Mouse (Mus musculus) pancreas, adult 10 weeks (tissue): ENCODE results near the gene Gatad2b. TPM values are rescaled to one million over a fixed set of nuclear protein-coding genes. Genes with fewer than 3 reads are reported as not detected.

Experiments used
- polyA plus RNA-seq: library from polyadenylated mRNA; stranded (reverse); fragments of 350-450 nt; fragmentation: Illumina TruSeq; extraction: RNeasy Lipid Tissue Mini Kit (QIAGEN cat#74804); gene quantifications from one replicate; pipeline ENCODE4 v1.2.3, GENCODE M21; 2015; ENCODE audit warnings: low read depth, low replicate concordance; ENCODE audit not compliant: insufficient read depth

The Gatad2b gene
- 3.5 TPM for polyA plus RNA-seq

DNA sequence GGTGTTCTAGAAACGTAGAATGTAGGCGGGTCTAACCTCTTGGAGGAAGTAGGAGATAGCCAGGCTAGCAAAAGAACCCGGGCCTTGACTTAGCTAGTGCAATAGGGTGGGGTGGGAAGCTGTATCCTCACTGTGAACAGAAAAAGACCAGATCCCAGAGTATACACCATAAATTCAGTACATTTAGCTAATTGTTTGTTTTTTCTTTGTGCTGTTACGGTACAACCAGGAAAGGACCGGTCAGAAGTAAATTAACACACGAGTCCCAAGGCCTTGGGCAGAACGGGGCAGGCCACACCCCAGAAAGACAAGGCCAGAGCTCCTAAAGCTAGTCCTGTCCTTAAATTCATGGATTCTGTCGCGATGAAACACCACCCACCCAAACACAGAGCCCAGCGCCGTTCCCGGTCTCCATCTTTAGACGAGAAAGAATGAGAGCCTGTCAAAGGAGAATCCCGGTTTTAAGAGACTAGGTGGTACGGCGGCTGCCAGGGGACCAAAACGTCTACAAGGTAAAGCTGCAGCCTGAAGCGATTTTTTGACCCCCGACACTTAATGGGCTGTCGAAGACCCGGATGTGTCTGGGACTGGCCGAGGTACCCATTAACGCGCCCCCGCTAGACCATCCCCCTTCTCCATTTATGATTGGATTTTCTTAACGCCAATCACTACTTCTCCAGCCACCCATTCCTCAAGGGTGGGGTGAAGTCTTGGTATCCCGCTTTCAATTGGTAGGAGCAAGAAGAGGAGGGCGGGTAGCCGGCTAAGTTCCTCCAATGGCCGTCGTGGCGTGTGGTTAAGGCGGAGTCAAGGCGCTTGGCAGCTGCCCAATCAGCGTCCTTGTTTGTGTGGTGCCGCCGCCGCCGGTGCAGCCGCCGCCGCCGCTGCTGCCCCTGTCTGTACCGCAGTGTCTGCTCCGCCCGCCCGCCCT lies at the start of gene Gatad2b:
Gene Gatad2b, plus strand, starts transcription at position 834 of the 931 bp plus-strand sequence.

DNA sequence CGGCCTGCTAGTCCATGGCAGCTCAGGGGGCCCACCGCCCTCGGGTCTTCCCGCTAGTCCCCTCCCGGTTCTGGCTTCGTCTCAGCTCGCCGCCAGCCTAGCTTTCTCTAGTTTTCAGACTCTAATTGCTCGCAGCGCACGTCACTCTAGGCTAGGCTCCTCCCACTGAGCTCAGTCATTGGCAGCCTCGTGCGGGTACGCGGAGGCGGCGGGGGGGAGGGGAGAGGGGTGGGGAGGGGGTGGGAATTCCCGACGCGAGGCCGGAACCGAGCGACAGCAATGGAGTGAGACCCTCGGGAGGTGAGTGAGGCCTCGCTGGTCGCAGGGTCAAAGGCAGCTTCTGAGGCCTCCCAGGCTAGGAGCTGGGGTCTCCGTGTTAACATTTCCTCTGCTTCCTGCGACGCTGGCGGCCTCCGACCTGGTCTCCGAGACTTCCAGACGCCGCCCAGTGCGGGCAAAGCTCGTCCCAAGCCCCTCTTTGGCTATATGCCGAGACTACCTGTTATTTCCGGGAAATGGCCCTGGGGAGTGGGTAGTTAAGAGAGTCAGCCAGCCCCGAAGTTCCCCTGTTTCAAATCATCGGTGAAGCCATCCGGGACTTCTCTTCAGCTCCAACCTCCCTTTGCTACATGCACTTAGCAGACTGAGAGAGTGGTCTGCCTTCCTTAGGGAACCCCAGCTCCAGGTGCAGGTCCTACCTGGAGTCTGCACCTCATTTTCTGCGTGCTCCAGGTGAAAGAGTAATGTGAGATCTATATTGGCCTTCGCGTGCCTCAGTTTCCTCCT lies 44.8 kb upstream of the Gatad2b start, which contains the start of gene Slc39a1:
Gene Slc39a1, plus strand, starts transcription at position 213 of the 786 bp plus-strand sequence.

DNA sequence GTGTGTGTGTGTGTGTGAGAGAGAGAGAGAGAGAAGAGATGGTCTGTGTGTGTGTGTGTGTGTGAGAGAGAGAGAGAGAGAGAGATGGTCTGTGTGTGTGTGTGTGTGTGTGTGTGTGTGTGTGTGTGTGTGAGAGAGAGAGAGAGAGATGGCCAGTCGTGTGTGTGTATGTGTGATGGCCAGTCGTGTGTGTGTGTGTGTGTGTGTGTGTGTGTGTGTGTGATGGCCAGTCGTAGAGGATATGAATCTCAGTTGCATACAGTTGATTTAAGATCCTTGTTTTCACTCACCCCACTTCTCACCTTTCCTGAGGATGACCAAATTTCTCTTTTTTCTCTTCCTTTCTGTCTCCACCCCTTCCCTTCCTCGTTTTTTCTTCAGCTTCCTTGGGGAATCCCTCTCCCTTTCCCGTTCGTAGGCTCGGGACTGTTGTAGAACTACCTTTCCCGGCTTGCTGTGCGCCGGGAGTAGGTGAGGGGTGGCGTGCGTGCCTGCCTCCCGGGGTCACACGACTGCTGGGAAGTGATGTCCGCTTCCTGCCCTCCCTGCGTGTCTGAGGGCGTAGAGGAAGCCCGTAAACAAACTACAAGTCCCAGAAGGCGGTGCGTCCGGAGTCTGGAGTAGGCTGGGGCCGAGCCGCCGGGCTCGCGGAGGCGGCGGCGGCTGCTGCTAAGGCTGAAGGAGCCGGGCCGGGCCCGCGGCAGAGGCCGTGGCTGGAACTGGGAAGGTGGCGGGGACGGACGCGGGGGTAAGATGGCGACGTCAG lies 39.1 kb upstream of the Gatad2b start, which contains the start of gene Crtc2:
Gene Crtc2, plus strand, starts transcription at position 511 of the 766 bp plus-strand sequence.

DNA sequence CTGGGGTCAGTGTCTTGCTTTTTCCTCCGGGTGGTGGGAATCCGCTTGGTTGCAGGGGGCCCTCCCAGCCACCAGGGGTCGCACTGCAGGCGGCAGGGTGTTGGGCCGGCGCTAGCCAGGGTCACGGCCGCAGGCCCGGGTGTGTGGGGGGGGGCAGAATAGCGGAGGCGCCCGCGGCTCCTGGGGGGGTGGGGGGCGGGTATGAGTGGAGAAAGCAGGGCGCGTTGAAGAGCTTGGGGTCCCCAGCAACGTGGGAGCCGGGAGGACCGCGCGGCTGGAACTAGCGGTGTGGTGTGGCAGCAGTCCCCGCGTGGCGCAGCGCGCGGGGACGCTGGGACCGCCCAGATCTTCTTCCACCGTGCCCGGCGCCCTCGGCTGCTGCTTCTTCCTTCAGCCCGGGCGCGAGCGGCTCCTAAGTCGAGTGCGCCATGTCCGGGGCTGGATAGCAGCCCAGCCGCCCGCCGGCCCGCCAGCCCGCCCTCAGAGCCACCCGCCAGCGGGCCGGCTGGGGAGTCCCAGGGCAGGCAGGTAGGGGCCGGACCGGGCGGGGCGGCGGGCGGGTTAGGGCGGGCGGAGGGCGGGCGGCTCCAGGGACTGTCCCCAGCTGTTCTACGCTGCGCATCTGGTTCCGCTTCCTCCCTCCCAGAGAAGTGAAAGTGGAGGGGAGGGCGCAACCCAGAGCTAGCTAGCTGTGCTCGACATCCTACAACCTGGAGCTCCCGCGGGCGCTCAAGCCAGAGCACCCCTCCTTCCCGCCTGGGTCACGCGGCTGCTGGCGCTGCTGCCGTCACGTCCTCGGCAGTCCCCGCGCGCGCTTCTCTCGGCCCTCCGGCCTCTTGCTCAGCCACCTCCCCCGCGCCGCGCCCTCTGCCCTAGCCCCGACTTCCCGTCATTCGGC lies 27.7 kb upstream of the Gatad2b start, which contains the start of gene Dennd4b:
Gene Dennd4b, plus strand, starts transcription at position 152 of the 898 bp plus-strand sequence.

DNA sequence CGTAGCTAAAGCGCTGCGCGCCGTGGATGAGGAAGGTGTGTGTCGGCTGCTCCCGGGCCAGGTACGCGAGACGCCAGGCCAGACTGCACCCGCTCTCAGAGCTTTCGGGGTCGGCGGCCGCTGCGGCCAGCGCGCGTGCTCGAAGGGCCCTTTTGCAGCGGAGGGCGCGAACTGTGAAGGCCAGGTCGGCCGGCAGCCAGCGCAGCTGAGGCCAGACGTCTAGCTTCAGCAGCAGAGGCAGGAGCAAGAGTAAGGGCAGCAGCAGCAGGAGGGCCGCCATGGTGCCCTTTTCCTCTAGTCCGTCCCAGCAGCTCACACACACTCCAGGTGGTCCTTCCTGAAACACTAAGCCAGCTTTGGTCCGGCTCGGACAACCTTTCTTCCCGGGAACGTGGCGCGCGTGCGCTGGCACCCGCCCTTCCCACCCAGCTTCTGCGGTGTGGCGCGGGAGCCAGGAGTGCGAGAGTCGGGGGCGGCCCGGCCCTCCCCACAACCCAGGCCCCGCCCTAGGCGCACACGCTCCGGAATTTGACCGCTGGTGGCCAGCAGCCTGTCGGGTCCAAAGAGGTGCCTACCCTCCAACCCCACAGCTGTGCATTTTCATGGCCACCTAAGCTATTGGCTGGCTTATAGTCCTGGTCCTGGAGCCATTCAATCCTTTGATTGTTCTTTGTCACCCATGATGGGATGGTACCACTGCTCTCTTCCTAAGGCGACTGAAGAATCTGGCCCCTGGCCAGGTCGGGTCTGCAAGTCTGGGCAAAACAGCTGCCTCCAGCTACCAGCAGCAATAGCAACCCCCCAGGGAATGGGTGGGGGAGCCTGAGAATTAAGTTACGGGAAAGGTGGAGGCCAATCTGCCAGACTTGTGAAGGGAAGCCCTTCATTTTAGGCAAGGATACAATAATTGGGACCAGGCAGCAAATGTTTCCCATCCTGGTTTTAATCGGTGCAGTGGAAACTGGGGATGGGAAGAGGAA lies 96.8 kb downstream of the Gatad2b start, which contains the start of gene Slc27a3:
Gene Slc27a3, minus strand, starts transcription at position 428 of the 980 bp plus-strand sequence.

Other genes with a start within 250 kb of the Gatad2b start
- gene 4933434E20Rik, start 241.5 kb upstream of the Gatad2b start, polyA plus RNA-seq = 22.4 TPM
- 20.0 TPM for gene Ubap2l, start 240.6 kb upstream of the Gatad2b start, polyA plus RNA-seq
- 51.9 TPM for gene Tpm3, start 220.5 kb upstream of the Gatad2b start, polyA plus RNA-seq
- gene Nup210l, start 189.0 kb upstream of the Gatad2b start, polyA plus RNA-seq = not detected
- gene Rps27, start 79.5 kb upstream of the Gatad2b start, polyA plus RNA-seq = 1,024 TPM
- gene Rab13, start 79.5 kb upstream of the Gatad2b start, polyA plus RNA-seq = 3.2 TPM
- 60.7 TPM for gene Jtb, start 61.6 kb upstream of the Gatad2b start, polyA plus RNA-seq
- gene Creb3l4, start 49.7 kb upstream of the Gatad2b start, polyA plus RNA-seq = not detected
- gene Slc39a1, start 45.0 kb upstream of the Gatad2b start, polyA plus RNA-seq = 13.2 TPM
- 9.5 TPM for gene Crtc2, start 39.0 kb upstream of the Gatad2b start, polyA plus RNA-seq
- 3.7 TPM for gene Dennd4b, start 28.0 kb upstream of the Gatad2b start, polyA plus RNA-seq
- gene Slc27a3, start 96.8 kb downstream of the Gatad2b start, polyA plus RNA-seq = 6.5 TPM
- 12.9 TPM for gene Ints3, start 140.4 kb downstream of the Gatad2b start, polyA plus RNA-seq
- 24.0 TPM for gene Npr1, start 172.7 kb downstream of the Gatad2b start, polyA plus RNA-seq
- 10.1 TPM for gene Ilf2, start 182.9 kb downstream of the Gatad2b start, polyA plus RNA-seq
- 11.3 TPM for gene Snapin, start 197.9 kb downstream of the Gatad2b start, polyA plus RNA-seq
- 22.0 TPM for gene Chtop, start 216.3 kb downstream of the Gatad2b start, polyA plus RNA-seq
- 42.7 TPM for gene S100a1, start 221.2 kb downstream of the Gatad2b start, polyA plus RNA-seq
- 22.3 TPM for gene S100a13, start 221.3 kb downstream of the Gatad2b start, polyA plus RNA-seq
- gene S100a14, start 233.7 kb downstream of the Gatad2b start, polyA plus RNA-seq = not detected
- 41.8 TPM for gene S100a16, start 244.1 kb downstream of the Gatad2b start, polyA plus RNA-seq